Mouse (Mus musculus): Measurements from ENCODE around the gene Spsb4.
A peak's percentile ranks its signal among the peaks of the same experiment; 100 is the strongest.

The Spsb4 gene

DNA sequence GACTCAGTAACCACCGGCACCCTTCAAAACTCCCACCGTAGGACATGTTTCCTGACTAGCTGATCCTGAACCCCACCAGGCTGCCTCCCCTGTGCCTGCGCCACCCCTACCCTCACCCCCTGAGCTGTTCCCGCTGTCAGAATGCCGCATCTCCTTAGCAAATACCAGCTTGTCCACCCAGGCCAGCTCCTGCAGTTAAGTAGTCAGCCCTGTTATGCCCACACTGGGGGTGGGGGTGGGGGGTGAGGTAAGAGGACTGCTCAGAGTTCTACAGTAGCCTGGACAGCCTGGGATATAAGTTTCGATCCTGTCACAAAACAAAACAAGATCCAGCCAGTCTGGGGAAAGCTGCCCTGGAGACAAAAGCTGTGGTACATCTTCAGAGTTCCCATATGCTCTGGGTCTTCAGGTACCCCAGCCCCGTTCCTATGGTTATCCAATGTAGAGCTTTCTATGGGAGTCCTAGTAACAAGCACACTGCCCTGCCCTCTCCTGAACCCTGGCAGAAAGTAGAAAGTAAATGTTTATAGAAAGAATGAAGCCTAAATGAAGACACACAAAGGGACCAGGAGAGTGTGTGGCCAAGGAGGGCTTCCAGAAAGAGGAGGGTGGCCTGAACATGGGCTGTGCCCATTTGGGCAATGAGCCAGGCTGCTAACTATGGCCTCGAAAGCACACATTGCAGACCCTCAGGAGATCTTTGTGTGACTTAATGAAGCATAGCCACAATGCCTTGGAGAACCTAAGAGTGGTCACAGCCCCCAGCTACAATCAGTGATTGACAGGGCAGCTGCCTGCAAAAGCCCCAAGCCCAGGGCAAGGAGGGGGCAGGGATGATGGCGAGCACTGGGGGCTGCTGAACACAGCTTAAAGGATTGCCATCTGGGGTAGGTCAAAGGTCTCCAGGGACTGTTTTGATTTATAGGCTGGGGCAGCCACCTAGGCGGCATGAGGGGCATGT lies 38.3 kb downstream of the Spsb4 start:
- peak; percentile 93 for DNase-seq (ENCODE audit: low read depth, low spot score)

DNA sequence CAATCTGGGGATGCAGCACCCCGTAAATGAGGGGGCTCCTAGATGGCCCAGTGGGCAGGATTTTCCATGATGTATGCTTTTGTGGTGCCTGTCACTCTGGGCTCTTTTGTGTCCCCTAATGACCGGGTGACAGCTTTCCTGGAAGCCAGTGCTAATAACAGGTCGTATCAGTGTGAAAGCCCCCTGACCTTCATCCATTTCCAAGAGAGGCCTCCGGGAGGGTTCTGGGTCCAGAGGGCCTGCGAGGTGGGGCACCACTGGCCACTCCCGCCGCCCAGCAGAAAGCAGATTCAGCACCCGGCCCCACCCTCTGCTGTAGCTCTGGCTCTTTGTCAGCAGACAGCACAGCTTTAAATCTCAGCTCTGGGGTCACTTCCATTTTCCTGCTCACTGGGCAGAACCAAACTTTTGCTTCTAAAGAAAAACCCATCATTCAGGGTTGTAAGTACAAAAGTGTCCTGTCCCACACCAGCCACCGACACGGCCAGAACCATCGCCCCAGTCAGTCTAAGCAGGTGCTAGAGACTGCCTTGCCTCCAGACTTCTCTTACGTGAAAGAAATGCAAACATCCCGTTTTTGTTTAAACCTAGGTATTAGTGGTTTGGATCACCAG lies 39.1 kb downstream of the Spsb4 start:
- no peak for DNase-seq (ENCODE audit: low read depth, low spot score)

DNA sequence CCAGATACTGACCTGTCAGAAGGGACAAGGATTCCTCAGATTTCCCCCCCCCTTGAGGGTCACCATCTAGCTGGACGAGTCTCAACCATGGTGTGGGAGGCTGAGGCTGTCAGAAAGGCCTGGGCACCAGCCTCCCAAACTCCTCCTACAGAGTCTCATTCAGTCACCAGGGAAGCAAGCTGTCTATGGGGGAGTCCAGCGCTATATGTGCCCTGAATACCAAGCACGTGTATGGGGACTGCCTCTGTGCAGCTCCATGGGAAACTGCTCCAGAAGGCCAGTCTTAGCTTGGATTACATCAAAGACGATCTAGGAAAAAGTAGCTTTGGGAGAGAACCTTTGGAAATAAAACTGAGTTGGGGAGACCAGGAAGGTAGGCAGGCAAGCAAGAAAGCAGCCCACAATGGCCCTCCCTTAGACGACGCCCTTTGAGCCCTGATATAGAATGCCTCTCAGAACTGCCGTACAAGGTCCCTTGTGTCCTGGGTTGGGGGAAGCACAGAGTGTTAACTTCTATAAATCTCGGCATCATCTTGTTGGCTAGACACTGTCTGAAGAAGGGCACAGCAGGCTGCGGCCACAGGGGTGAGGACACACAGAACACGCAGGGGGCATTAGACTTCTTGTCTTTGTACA lies 40.4 kb downstream of the Spsb4 start:
- DNase-seq (ENCODE audit: low read depth, low spot score), result no peak

DNA sequence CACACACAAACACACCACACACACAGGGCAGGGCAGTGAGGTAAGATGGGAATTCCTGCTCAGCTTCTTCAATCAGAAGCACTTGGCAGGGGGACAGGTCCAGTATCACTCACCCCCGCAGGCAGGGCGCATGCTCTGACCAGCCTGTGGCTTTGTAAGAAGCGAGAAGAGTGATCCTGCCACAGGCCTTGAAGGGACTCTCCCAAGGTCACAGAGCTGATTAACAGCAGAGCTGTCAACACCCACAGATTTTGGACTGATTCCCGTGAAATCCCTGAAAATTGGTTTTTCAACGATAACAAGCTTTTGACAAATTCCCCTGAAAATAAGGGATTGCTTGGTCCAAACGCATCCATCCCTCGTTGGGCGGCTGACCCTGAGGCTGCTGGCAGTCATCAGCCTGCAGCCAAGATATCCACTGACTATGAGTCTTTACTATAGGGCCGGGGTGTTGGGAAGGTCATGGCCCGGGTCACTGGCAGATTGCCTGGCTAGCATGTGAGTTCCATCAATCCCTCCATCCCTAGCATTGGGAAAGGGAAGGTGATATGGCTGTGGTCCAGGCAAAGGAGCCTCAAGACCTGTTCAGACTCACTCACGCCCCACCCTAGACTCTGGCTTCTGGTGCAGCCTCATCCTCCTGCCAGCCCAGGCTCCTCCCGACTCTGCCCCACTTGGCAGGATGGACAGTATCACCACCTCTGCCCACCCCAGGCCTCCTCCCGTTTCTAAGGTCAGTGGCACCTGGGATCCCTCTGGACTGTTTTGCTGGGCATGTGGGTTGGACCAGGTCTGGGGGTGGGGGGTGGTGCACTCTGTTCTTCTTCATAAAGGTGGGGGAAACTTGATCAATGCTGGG lies 41.1 kb downstream of the Spsb4 start:
- DNase-seq (ENCODE audit: low read depth, low spot score), result no peak

DNA sequence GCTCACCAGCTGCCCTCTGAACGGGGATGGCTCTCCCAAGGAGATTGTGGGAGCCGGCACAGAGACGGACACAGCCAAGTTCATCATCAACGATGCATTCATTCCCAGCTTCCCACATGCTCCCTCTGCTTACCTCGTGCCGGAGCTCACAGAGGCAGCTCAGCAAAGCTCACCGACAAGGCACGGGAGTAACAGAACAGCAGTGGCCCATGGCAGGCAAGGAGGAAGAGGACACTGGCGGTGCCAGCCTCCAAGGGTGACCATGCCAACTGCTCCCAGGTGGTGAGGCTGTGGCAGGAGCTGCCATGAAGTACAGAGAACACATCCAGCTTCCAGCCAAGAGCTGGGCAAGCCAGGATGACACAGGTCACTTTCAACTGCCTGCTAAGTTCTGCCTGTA lies 45.6 kb downstream of the Spsb4 start:
- no peak for DNase-seq (ENCODE audit: low read depth, low spot score)

DNA sequence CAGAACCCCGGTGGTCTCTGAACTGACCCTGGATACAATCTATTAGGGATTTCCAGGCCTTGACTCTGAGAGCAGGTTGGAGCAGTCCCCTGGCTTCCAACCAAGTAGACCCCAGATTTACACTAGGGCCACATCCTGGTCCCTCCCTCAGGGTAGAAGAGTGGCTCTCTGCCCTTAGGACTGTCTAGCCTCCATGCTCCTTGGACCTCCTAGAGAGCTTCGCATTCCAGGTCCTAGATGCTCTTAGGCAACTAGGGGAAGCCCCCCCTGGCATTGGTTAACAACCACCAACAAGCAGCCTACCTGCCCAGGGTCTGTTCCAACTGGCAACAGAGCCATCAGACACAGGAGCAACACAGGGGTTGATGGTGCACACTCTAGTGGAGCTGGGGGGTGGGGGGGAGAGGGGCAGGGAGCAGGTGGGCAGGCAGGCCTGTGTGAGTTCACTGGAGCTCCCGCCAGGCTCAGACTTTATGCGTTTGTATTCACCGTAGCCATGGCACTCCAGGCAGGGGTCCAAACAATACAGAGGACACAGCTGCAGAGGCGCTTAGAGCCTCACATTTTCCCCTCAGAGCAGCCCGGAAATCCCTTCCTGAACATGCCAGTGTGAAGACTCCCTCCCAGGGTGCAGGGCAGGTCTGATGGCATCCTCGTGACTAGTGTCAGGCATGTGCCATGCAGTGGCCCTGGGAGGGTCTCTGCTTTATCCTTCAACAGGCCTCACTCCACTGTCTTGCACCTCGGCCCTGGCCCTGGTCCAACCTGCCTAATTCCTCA lies 46.8 kb downstream of the Spsb4 start:
- peak; percentile 64 for DNase-seq (ENCODE audit: low read depth, low spot score)

DNA sequence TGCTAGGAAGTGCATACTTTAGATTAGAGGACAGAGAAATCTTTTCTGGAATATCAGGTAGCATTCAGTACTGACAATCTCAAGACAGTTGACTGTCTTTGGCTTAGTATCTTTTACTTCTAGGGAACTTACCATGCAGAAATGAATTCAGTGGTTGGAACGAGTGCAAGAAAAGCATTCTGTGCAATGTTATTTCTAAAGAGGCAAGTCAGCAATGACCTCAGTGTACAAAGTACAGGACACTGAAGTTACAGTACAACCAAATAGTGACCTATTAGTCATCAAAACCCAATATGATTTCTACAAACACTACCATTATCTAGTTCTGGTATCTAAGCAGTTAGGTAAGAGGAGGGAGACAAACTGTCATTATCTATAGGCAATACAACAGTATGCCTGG lies 51.1 kb downstream of the Spsb4 start:
- no peak for DNase-seq (ENCODE audit: low read depth, low spot score)

DNA sequence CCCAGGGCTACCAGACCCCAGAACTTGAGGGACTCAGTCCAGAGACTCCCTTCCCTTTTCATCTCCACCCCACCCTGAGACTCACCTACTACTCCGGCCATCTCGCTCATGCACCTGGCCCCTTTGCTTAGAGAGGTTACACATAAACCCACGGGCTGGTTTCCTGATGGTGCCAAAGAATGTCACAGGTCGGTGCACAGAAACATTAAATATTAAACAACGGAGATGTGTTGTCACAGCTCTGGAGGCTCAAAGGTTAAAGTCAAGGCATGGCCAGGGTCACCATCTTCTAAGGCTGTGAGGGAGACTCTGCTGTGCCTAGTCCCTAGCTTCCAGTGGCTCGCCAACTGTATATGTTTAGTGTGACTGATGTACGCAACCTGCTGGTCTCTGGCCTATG lies 52.2 kb downstream of the Spsb4 start:
- DNase-seq (ENCODE audit: low read depth, low spot score), result no peak

DNA sequence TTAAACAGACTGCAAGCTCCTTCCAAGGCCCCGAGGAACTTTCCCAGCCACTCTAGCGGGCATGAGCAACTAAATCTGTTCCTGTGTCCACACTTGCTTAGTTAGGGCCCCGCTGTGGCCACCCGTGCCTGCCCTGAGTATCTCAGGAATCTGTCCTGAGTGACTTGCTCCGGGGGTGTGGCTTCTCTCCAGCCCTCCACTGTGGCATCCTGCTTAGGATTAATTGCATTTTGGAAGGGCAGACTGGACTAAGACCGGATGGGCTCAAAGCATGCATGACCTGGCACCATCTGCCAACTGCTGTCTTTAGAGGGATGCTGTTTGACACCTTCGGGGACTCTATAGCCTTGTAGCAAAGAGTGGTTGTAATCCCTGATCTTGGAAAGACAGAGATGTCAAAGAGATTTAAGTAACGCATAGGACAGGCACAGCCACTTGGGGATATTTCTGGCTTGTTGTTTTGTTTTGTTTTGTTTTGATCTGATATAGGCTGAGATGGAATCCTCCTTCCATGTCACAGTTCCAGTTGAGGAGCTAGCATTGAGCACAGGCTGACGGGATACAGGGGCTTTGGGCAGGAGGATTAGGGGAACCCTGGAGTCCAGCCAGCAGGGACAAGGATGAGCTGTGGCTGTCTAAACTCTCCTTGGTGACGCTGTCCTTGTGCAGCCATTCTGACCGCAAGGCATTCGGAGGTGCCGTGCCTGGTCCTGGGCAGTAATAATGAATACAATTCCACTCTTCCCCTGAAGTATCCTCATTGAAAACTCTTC lies 55.0 kb downstream of the Spsb4 start:
- DNase-seq (ENCODE audit: low read depth, low spot score), result no peak

DNA sequence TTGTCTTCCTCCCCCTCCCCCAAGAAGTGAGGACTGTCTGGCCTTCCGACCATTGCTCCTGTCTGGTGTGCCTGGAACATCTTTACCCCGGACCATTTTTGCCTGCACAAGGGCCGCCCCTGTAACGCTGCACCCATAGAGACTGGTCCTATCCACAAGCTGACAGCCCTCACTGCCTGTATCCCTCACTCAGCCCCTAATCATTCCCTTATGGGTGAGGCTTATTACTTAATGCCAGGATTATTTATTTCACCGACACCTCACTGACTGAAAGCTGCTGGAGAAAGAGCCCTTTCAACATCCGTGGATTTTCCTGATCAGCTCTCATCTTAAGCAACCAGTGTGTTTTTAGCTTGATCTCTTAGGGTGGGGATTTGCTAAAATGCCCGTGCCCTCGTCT lies 55.9 kb downstream of the Spsb4 start:
- DNase-seq (ENCODE audit: low read depth, low spot score), result peak; percentile 71

DNA sequence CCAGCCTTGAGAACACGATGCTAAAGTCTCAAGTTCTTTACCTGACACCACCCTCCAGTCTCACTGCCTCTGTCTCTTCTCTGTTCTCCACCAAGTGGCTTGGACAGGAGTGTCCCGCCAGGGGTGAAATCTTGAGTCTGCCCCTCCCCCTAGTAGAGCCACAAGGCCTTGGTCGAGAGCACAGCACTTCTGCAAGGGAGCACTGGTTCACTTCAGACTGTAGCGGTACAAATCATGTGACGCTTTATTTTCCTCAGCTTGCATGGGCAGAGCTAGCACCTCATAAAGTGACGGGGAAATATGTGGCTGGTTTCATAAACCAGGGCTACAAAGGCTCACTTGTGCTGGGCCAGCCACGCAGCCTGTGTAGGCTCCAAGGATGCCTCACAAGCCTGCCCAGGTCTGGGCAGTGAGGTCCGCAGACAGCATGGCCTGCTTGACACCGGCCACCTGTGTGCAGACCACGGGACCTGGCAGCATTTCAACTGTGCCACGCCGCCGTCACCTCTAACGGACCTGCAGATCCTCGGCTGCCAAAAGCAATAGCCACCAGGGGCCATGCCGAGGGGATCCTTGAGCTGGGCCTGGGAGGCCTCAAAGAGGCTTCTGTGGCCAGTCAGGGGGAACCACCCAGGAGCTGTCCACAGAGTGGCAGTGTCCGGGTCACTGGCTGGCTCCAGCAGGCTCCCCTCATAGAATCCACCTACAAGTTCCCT lies 56.5 kb downstream of the Spsb4 start:
- DNase-seq (ENCODE audit: low read depth, low spot score), result peak; percentile 88

DNA sequence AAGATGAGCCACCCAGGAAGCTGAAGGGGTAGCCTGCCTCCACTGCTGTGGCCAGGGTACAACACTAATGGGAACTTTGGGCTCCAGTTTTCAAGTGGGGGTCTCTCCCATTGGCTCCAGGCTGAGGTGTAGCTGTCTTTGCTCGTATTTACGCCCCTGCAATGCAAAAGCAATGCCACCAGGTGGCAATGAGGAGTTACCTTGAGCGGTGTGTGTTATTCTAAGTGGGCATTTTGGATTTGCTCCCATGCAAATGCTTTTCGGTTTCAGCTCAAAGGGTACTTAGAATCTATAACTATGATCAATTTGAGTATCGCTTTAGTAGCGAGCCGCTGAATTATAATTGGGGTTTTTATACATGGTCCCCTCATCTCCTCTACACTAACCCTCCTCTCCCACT lies 57.6 kb downstream of the Spsb4 start:
- DNase-seq (ENCODE audit: low read depth, low spot score), result peak; percentile 76

DNA sequence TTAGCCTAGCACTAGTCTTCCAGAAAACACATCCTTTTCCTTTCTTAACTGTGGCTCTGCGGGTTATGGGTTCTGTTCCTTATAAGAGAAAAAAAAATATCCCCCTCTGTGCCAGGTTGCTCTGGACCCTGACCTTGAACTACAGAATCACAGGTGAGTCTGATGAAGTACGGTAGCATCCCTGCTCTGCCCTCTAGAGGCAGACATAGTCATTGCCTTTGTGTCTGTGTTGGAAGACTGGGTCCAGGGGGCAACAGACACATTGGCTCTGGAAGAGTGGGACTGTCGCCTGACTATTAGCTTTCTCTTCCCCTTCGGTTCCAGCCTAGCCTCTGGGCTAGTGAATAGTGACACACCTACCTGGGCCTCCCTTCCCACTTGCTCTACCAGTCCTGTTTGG lies 58.4 kb downstream of the Spsb4 start:
- no peak for DNase-seq (ENCODE audit: low read depth, low spot score)

DNA sequence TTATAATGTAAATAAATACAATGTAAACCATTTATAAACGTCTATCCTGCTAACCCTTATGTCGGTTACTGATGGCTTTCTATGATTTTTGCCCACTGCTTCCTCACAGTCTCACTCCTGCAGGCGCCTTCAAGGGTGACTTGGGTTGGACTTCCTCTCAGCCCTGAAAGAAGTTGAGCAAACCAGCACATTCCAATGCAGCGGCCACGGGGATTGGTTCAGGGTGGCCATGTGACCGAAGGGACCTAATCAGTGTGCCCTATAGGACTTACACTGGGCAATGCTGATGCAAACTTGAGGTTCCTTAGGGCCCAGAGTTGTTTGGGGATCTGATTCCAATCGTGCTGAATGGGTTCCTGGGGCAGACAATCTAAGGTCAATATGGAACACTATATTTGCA lies 59.2 kb downstream of the Spsb4 start:
- DNase-seq (ENCODE audit: low read depth, low spot score), result no peak

DNA sequence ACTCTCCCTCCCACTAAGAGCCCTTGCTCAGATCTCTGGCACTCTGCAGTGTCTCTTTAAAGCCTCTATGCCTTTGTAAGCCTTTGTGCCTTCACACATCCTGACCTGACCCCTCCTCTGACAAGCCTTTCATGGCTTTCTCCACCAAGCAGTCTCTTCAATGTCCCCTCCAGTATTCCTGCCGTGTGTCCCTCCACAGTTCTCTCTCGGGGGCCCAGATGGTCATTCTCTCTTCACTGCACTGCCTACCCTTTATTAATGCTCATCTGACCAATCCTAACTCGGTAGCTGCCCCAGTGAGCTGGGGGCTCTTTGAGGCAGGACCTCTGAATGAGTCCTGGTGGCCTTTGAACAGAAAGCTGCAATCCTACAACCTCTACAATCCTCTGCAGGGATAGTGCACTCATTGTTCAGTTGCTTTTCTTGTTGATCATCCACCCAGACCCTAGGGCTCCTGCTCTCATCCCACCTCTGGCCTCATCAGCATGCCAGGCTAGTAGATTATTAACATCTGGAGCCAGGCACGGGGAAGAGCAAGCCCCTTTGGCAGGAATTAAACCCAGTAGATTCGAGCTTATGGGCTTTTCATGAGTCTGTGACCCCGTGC lies 60.5 kb downstream of the Spsb4 start:
- DNase-seq (ENCODE audit: low read depth, low spot score), result no peak

DNA sequence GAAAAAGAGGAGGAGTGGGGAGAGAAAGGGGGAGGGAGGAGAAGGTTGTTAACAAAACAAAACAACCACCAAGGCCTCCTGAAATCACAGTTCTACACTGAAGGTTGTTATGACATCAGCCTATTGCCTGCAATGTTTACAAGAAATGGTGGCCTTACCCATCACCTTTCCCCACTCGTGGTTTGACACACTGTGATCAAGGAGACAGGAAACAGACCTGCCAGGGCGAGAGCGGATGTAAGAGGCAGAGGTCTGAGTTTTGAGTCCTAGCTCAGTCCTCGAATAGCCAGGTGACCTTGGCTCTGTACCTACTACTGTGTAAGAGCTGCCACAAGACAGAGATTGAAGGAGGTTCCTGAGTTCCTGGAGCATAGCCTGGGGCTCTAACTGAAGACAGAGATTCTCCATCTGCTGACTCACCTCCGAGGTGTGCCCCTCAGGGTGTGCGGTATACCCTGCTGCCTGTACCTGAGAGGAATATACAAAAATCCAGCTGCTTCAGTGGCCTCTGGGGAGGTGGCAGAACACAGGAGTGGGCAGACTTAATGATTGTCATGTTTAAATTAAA lies 61.3 kb downstream of the Spsb4 start:
- no peak for DNase-seq (ENCODE audit: low read depth, low spot score)

DNA sequence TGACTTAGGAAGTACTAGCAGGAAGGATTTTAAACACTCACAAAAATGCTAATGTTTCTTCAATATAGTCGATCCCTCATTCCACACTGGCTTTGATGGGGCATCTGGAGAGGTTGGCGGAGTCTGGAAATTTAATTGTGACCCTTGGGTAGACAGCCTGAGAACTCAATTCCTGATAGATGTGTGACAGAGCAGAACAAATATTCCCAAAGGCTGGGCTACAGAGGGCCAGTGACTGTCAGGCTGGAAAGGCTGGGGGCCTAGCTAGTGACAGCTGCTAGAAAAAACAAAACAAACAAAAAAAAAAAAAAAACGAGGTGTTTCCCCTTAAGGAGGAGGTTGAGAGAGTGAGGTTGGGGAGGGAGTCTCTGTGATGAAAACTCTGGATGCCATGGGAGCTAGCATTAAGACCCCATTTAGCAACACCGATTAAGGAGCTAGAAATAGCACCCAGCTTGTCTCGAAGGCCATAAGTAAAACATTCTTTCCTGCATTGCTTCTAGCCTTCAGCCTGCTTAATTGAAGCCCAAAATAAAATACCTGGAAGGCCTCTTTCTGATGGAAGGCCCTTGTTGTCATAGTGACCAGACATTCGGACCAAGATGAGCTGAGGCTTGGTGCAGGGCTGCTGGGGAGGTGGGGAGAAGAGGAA lies 61.9 kb downstream of the Spsb4 start:
- no peak for DNase-seq (ENCODE audit: low read depth, low spot score)

All from forelimb bud, embryonic 11.5 days (tissue).